Mouse (Mus musculus) testis, adult 2 months (tissue): ENCODE data around the gene Gm20388. TPM values are rescaled to one million over a fixed set of nuclear protein-coding genes. Genes with fewer than 3 reads are reported as not detected.
"Not testable (repeated sequence)": the region's sequence is repeated elsewhere in the genome, so short reads cannot be mapped to it uniquely, and the experiment has no call there.

Experiments used
- H3K27ac ChIP-seq: fragments of 200-500 bp; 2 replicates; pipeline ENCODE4 v1.5.1; 2012; ENCODE audit warnings: low read depth, low read length; ENCODE audit not compliant: control insufficient read depth, insufficient read depth
- H3K27me3 ChIP-seq: fragments of 200-500 bp; 2 replicates; pipeline ENCODE4 v1.6.1; 2012; ENCODE audit warnings: mild to moderate bottlenecking, low read length, moderate library complexity; ENCODE audit not compliant: control insufficient read depth, insufficient read depth
- H3K36me3 ChIP-seq: fragments of 200-500 bp; 2 replicates; pipeline ENCODE4 v1.6.1; 2012; ENCODE audit warnings: mild to moderate bottlenecking, low read length; ENCODE audit not compliant: control insufficient read depth, insufficient read depth
- H3K4me1 ChIP-seq: fragments of 200-500 bp; 2 replicates; pipeline ENCODE4 v1.6.1; 2012; ENCODE audit warnings: low read length; ENCODE audit not compliant: control insufficient read depth, insufficient read depth
- H3K4me3 ChIP-seq: fragments of 200-500 bp; 2 replicates; pipeline ENCODE4 v1.5.1; 2012; ENCODE audit warnings: low read depth, mild to moderate bottlenecking, low read length, moderate library complexity, mixed read lengths; ENCODE audit not compliant: control insufficient read depth
- CTCF ChIP-seq: fragments of 200-500 bp; IDR thresholded peaks from 2 replicates; pipeline ENCODE4 v1.5.1; 2012; ENCODE audit warnings: low read depth, mild to moderate bottlenecking, inconsistent platforms, low read length, moderate library complexity; ENCODE audit not compliant: control insufficient read depth, insufficient read depth, insufficient replicate concordance
- POLR2A ChIP-seq: fragments of 200-500 bp; IDR thresholded peaks from 2 replicates; pipeline ENCODE4 v1.6.1; 2012; ENCODE audit warnings: low read depth, mild to moderate bottlenecking, inconsistent platforms, low read length, moderate library complexity; ENCODE audit not compliant: control insufficient read depth
- polyA plus RNA-seq: library from polyadenylated mRNA; depleted of rRNA; stranded (reverse); fragments of >200 nt; gene quantifications from 2 replicates; pipeline ENCODE4 v1.2.3, GENCODE M21; 2012

Gm20388 gene
- polyA plus RNA-seq, 1 experiment, result 5.6 TPM

DNA sequence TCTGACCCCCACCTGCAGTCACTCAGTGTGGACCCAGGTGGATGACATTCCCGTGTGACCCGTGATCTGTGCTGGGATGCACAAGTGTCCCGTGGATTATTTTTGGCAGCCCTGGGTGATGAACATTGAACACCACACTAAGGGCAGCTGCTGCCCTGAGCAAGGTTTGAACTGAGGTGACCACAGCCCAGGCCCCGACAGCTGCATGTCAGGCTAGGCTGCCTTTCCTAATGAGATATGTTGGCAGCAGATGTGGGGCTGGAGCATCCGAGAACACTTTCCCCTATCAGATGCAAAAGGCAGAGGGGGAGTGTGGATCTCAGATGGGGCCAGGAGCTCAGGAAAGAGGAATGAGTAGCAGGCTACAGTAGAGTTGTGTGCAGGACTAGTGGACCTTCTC lies 3600.2 kb downstream of the Gm20388 start:
- Histone ChIP-seq H3K36me3 (no peaks in the 10 kb centered on the region), H3K27ac (no peak overlapping the region), H3K27me3 (no peaks in the 10 kb centered on the region; the same call in 1 of the 2 replicates), H3K4me1 (peaks cover 10% of the 10 kb centered on the region), H3K4me3 (no peak overlapping the region)
- TF ChIP-seq CTCF, result no peak
- no peak for TF ChIP-seq POLR2A

DNA sequence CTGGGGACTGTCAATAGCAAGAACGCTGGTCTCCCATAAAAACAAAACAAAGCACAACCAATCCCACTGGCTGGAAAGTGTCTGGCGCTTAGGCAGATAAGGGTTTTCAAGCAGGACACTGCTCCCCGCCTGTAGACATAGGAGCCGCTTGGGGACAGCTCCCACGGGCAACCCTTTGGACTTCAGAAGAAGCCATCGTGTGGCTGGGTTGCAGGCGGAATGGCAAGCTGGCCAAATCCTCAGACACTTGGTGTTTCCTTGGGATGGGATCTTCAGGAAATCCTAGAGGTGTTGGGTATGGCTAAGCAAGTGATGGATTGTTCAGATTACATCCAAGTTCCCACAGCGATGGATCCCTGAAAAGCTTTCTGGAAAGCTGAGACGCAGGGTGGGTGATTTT lies 3603.5 kb downstream of the Gm20388 start:
- H3K27me3 ChIP-seq, result no peaks in the 10 kb centered on the region; the same call in 1 of the 2 replicates
- H3K27ac ChIP-seq, result no peak overlapping the region
- TF ChIP-seq CTCF (no peak), POLR2A (no peak)
- no peaks in the 10 kb centered on the region for H3K36me3 ChIP-seq
- H3K4me1 ChIP-seq, result peaks cover 18% of the 10 kb centered on the region
- H3K4me3 ChIP-seq, result peak overlapping the region; percentile 77

DNA sequence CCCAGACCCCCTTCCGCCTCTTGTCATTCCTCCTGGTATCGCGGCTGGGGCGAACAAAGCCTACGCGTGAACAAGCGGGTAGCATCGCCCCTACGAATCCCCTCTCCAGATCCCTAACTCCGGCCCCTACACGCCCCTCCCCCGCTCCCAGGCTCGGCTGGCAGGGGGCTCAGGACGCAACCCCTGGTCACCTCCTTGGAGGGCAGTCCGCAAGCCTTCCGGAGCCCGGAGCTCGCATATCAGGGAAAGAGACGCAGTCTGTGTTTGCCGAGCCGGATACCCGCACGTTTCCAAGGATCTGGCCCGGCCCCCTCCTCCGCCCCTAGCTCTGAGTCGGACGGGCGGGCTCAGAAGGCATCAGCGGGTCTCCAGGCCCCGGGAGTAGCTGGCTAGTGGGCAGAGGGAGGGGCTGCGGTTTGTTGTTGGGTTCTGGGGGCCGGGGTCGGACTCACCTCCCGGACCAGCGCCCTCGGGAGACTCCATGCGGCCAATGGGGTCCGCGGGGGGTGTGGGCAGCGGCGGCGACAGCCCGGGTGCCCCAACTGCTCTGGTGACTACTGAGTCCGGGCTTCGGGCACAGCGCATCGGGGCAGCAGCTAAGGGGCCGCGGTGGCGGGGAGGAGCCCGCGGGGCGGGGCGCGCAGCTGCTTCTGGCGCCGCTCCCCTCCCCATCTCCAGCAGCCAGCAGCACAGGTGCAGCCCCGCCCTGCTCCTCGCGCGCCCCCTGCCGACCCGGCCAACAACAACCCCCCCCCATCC lies 3604.3 kb downstream of the Gm20388 start, which contains the start of gene Dbndd1:
Gene Dbndd1, minus strand, starts transcription at position 683 of the 759 bp plus-strand sequence.
- Histone ChIP-seq H3K27ac (no peak within 1 kb of the TSS; the same call in 1 of the 2 replicates), H3K4me1 (peaks cover 24% of the 10 kb centered on the region), H3K4me3 (peak within 1 kb of the TSS; percentile 77), H3K27me3 (no peaks in the 10 kb centered on the region; the same call in 1 of the 2 replicates), H3K36me3 (no peaks in the 10 kb centered on the region)
- TF ChIP-seq CTCF (no peak), POLR2A (no peak)

DNA sequence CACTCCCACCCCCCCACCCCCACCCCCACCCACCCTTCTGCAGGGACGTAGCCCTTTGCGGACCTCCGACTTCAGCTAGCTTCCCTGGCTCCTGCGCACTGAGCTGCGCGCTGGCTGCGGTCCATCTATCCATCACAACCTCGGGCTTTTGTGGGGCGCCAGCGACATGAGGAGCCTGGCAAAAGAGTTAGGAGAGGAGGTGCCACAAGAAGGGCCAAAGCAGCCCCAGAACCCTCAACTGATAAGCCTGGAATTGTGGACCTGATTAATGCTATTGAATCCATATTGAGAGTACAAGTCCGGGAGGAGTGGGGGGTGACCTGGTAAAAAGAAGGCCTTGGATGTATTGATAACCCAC lies 3604.9 kb downstream of the Gm20388 start:
- peaks cover 24% of the 10 kb centered on the region for H3K4me1 ChIP-seq
- TF ChIP-seq POLR2A, result no peak
- no peak for TF ChIP-seq CTCF
- H3K27ac ChIP-seq, result no peak overlapping the region; the same call in 1 of the 2 replicates
- H3K36me3 ChIP-seq, result no peaks in the 10 kb centered on the region
- H3K4me3 ChIP-seq, result peak overlapping the region; percentile 71
- H3K27me3 ChIP-seq, result no peaks in the 10 kb centered on the region; the same call in 1 of the 2 replicates

DNA sequence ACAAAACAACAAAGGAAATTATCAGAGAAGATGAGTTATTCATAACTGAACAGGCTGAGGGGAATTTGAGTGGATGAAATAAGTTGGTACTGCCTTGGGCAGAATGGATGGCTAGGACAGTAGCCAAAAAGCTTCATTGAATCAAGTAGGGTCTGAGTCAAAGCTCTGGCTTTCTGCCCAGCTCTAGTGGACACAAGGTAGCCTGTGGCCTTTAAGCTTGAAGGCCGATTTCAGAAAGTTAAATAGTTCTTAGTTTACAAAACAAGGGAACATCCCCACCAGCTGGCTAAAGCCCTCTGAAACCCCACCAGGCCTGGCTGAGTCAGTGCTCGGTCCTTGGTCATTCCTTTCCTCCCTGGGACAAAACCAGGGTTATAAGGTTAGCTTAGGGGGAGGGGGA lies 3606.0 kb downstream of the Gm20388 start:
- no peak for TF ChIP-seq CTCF
- no peaks in the 10 kb centered on the region for H3K36me3 ChIP-seq
- no peaks in the 10 kb centered on the region; the same call in 1 of the 2 replicates for H3K27me3 ChIP-seq
- H3K4me1 ChIP-seq, result peaks cover 24% of the 10 kb centered on the region
- H3K27ac ChIP-seq, result no peak overlapping the region
- H3K4me3 ChIP-seq, result peak overlapping the region; percentile 71

DNA sequence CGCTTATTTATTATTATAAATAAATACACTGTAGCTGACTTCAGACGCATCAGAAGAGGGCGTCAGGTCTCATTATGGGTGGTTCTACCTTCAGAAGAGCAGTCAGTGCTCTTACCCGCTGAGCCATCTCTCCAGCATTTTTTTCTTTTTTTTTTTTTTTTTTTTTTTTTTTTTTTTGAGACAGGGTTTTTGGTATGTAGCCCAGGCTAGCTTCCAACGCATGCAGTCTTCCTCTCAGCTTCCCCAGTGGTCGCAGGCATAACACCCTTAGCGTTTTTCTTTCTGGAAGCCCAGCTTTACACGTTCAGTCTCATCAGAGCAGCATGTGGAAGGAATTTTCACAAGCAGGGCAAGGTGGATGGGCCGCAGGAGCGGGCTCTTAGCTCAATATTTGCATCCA lies 3607.5 kb downstream of the Gm20388 start:
- H3K4me1 ChIP-seq, result peaks cover 24% of the 10 kb centered on the region
- TF ChIP-seq POLR2A (no peak), CTCF (no peak)
- peak overlapping the region; percentile 84 for H3K4me3 ChIP-seq
- H3K27me3 ChIP-seq, result no peaks in the 10 kb centered on the region; the same call in 1 of the 2 replicates
- no peak overlapping the region for H3K27ac ChIP-seq
- H3K36me3 ChIP-seq, result no peaks in the 10 kb centered on the region; the same call in 1 of the 2 replicates

DNA sequence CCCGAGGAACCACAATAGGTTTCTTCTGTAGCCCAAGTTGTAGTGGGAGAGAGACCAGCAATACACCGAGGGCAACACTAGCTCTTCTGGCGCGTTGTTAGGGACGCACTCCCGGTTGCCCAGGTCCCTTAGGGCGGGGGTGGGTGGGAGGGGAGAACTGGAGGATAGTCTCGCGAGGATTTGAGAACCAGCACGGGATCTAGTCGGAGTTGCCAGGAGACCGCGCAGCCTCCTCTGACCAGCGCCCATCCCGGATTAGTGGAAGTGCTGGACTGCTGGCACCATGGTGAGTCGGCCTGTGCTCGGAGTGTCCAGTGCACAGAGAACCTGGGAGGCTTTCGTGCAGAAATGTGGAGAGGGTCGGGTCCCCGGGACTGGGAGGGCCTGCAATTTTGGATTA lies 3608.0 kb downstream of the Gm20388 start, which contains the start of gene Gas8:
Gene Gas8, plus strand, starts transcription at position 168 of the 400 bp plus-strand sequence.
- H3K36me3 ChIP-seq, result no peaks in the 10 kb centered on the region; the same call in 1 of the 2 replicates
- TF ChIP-seq CTCF, result no peak; the same call in 1 of the 2 replicates
- TF ChIP-seq POLR2A, result peak; percentile 80
- H3K27me3 ChIP-seq, result no peaks in the 10 kb centered on the region; the same call in 1 of the 2 replicates
- peaks cover 24% of the 10 kb centered on the region for H3K4me1 ChIP-seq
- peak within 1 kb of the TSS; percentile 59 for H3K27ac ChIP-seq
- H3K4me3 ChIP-seq, result peak within 1 kb of the TSS; percentile 98

DNA sequence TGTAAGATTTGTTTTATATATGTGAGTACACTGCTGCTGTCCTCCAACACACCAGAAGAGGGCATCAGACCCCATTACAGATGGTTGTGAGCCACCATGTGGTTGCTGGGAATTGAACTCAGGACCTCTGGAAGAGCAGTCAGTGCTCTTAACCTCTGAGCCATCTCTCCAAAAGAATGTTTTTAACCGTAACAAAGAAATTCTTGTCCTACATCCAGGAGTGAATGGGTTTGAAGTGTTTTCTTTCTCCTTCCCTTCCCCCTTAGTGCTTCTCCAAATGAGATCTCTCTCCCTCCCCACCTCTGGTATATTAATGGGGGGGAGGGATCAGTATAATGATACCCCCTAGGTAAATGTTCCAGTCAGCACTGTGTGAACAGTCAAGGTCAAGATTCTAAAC lies 3609.4 kb downstream of the Gm20388 start:
- not testable (repeated sequence) for H3K36me3 ChIP-seq, H3K27me3 ChIP-seq, H3K27ac ChIP-seq
- Histone ChIP-seq H3K4me1 (peaks cover 17% of the 10 kb centered on the region), H3K4me3 (peak overlapping the region; percentile 31)
